Mouse (Mus musculus) midbrain, embryonic 11.5 days (tissue): ENCODE results near the gene Dach1. TPM values are rescaled to one million over a fixed set of nuclear protein-coding genes. Genes with fewer than 3 reads are reported as not detected.

ENCODE experiments used
- ATAC-seq: fragments of 200-750 bp; cut with Nextera tagmentation; 2 replicates; pipeline ENCODE4 v1.8.0; 2017; ENCODE audit warnings: moderate TSS enrichment, moderate library complexity; ENCODE audit not compliant: low FRiP score
- DNase-seq: peaks from one replicate; pipeline ENCODE4 v3.0.0; 2015; ENCODE audit warnings: low spot score; ENCODE audit errors: missing footprints
- H3K27ac ChIP-seq: fragments of 300-500 bp; sonication (generic); 2 replicates; pipeline ENCODE4 v1.5.1; 2014; ENCODE audit warnings: low read depth, low read length
- H3K27me3 ChIP-seq: fragments of 300-500 bp; sonication (generic); 2 replicates; pipeline ENCODE4 v1.6.1; 2014; ENCODE audit warnings: mild to moderate bottlenecking, low read length, moderate library complexity, mixed read lengths; ENCODE audit not compliant: control insufficient read depth, insufficient read depth
- H3K36me3 ChIP-seq: fragments of 300-500 bp; sonication (generic); 2 replicates; pipeline ENCODE4 v1.6.1; 2014; ENCODE audit warnings: mild to moderate bottlenecking, low read length, moderate library complexity, mixed read lengths; ENCODE audit not compliant: control insufficient read depth, insufficient read depth
- H3K4me1 ChIP-seq: fragments of 300-500 bp; sonication (generic); 2 replicates; pipeline ENCODE4 v1.6.1; 2014; ENCODE audit warnings: low read length; ENCODE audit not compliant: control insufficient read depth, insufficient read depth
- H3K4me2 ChIP-seq: fragments of 300-500 bp; sonication (generic); 2 replicates; pipeline ENCODE4 v1.6.1; 2014; ENCODE audit warnings: mild to moderate bottlenecking, moderate library complexity
- H3K4me3 ChIP-seq: fragments of 300-500 bp; sonication (generic); 2 replicates; pipeline ENCODE4 v1.5.1; 2014; ENCODE audit warnings: low read depth, low read length
- H3K9ac ChIP-seq: fragments of 300-500 bp; sonication (generic); 2 replicates; pipeline ENCODE4 v1.6.1; 2014; ENCODE audit warnings: low read length
- H3K9me3 ChIP-seq: fragments of 300-500 bp; sonication (generic); 2 replicates; pipeline ENCODE4 v1.6.1; 2016; ENCODE audit warnings: low read length; ENCODE audit not compliant: control insufficient read depth
- WGBS: fragments of 180-500 bp; shearing (Covaris S2); extraction: QIAGEN DNeasy Blood & Tissue Kit; methylation state at CpG from one replicate; pipeline ENCODE4 v1.1.7; 2014; 5-methylcytosine and 5-hydroxymethylcytosine counted together
- polyA plus RNA-seq: library from polyadenylated mRNA; unstranded; fragments of >200 nt; fragmentation: Nextera tagmentation; extraction: Ambion mirVana; gene quantifications from 2 replicates; pipeline ENCODE4 v1.2.1, GENCODE M21; 2014

Dach1 gene
- polyA plus RNA-seq, result 24.0 and 24.2 TPM in 2 replicates

DNA sequence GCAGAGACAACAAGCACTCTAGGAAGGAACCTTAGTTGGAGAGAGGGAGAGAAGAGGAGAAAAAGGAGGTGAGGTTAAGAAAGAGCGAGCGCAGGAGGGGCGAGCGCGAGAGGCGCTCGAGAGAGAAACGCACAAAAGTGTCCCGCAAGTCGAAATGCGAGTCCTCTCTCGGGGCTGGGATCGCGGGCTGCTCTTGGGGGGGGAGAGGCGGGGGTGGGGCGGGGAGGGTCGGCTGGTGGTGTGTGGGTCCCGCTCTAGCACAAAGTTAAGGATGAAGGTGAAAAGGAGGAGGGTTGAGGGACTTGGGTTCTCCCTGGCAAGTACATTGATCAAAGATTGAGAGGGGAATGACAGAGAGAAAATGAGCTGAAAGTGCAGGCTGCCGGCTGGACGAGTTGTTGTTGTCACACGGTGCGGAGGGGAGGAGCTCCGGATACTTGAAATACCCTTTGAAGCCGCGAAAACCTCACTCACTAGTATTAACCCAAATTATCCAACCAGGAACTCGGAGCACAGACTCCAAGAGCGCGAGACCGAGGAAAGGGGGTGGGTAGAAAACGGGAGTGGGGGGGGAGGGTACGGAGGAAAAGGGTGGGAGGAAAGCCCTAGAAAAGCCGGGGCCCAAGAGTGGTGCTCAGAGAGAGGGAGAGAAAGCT is at the start of gene Dach1:
TSS of gene Dach1 (minus strand) at position 345 of the 656 bp plus-strand sequence.
- H3K4me2 ChIP-seq, result peak within 1 kb of the TSS; percentile 60
- no peaks in the 10 kb centered on the region for H3K36me3 ChIP-seq
- WGBS, result under 1% methylated on average over 32 of the region's 32 CpGs
- peaks cover 15% of the 10 kb centered on the region for H3K4me1 ChIP-seq
- no peaks in the 10 kb centered on the region for H3K27me3 ChIP-seq
- H3K27ac ChIP-seq, result peak within 1 kb of the TSS; percentile 93
- ATAC-seq (peak; percentile 78), DNase-seq (peak; percentile 95)
- H3K9ac ChIP-seq, result peak within 1 kb of the TSS; percentile 95
- peak within 1 kb of the TSS; percentile 94 for H3K4me3 ChIP-seq
- no peaks in the 10 kb centered on the region for H3K9me3 ChIP-seq

DNA sequence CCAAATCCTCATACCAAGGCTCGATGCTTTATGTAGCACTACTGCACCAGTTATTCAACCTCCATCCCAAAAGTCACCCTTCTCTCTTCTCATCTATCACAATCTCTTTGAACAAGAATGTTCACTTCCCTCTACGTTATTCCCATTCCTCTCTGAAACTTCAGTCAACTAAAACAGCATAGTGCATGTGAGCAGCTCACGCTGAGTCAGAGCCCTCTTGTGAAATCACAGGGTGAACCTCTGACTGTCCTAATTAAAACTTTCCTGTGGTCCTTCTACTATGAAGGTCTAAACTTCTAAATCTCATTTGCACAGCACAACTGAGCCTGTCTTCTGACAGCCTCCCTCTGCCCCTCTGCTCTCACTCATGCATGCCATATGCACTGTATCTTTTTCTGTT is 30.5 kb upstream of the Dach1 start:
- no peak for DNase-seq
- Histone ChIP-seq H3K4me1 (no peaks in the 10 kb centered on the region), H3K9ac (no peak overlapping the region), H3K9me3 (no peaks in the 10 kb centered on the region), H3K36me3 (no peaks in the 10 kb centered on the region), H3K4me2 (no peak overlapping the region), H3K27me3 (no peaks in the 10 kb centered on the region), H3K4me3 (no peak overlapping the region), H3K27ac (no peak overlapping the region)
- whole genome bisulfite sequencing, result 97% methylated on average over 3 of the region's 3 CpGs
- no peak for ATAC-seq

DNA sequence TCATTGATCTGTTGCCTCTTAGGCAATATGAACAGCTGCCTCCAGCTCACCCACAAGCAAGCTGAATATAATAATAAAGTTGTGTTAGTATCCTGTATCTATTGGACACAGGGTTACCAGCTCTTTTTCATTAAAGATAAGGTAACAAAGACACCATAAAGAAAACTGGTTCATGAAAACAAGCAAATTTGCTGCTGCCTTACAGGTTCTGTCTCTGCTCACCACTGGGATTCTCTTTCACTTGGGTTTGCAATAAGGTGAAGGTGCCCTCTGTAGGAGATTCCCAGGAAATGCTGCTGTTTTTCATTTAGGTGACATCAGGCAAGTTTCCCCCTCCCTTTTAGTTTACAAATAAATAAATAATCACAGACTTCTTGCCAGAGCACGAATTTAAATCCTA is 12.0 kb upstream of the Dach1 start:
- Histone ChIP-seq H3K36me3 (no peaks in the 10 kb centered on the region), H3K27ac (no peak overlapping the region), H3K4me3 (no peak overlapping the region), H3K4me1 (peaks cover 2% of the 10 kb centered on the region; the same call in 1 of the 2 replicates), H3K9me3 (no peaks in the 10 kb centered on the region), H3K27me3 (no peaks in the 10 kb centered on the region), H3K9ac (no peak overlapping the region), H3K4me2 (no peak overlapping the region)
- DNase-seq (peak; percentile 86), ATAC-seq (peak; percentile 54)
- WGBS, result 5% methylated on average over 1 of the region's 1 CpGs

DNA sequence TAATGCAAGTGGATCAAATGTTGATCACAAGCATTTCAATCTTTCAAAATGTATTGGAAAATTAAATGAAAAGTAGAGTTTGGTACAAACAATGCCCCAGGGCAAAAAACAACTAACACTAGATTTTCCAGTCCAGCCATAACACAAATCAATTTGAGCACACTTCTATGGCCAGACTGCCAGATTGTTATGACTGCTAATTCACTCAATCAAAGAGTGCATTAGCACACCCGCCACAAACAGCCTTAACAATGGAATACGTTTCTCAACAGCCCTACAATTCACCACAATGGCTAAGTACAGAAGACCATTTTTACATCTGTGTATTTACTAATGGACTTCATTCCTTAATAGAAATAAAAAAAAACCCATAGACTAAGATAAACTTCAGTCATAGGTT is 4.3 kb upstream of the Dach1 start:
- Histone ChIP-seq H3K36me3 (no peaks in the 10 kb centered on the region), H3K4me2 (no peak overlapping the region), H3K4me1 (peaks cover 11% of the 10 kb centered on the region; the same call in 1 of the 2 replicates), H3K27ac (no peak overlapping the region), H3K27me3 (no peaks in the 10 kb centered on the region), H3K9ac (no peak overlapping the region), H3K9me3 (no peaks in the 10 kb centered on the region), H3K4me3 (no peak overlapping the region)
- no peak for ATAC-seq
- DNase-seq, result peak; percentile 75
- WGBS, result 29% methylated on average over 2 of the region's 2 CpGs

DNA sequence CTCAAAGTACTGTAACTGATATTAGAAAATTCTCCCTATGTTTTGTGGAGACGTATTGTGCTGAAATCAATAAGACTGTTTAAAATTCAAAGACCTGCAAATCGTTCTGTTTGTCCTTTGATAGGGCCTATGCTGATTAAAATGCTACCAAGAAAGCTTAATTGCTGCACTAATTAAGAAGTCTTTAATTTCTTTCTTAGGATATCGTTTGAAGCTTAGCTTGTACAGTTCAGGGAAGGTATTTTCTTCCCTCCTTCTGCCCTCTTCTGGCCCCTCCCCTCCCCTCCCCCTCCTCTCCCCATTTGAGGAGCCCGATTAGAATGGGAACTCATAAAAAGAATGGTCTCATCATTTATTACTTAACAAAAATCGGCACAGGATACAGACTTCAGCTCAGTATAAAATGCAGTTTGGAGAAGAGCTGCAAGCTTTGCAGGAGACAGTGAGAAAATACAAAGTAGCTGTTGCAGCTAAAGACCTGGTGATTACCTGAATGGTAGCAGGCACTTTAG is 2.9 kb upstream of the Dach1 start:
- Histone ChIP-seq H3K27ac (no peak overlapping the region), H3K4me2 (peak overlapping the region; percentile 27; the same call in 1 of the 2 replicates), H3K9ac (no peak overlapping the region), H3K4me1 (peaks cover 11% of the 10 kb centered on the region; the same call in 1 of the 2 replicates), H3K27me3 (no peaks in the 10 kb centered on the region), H3K36me3 (no peaks in the 10 kb centered on the region), H3K9me3 (no peaks in the 10 kb centered on the region), H3K4me3 (no peak overlapping the region)
- DNase-seq, result peak; percentile 83
- 7% methylated on average over 5 of the region's 5 CpGs for WGBS
- ATAC-seq, result no peak

DNA sequence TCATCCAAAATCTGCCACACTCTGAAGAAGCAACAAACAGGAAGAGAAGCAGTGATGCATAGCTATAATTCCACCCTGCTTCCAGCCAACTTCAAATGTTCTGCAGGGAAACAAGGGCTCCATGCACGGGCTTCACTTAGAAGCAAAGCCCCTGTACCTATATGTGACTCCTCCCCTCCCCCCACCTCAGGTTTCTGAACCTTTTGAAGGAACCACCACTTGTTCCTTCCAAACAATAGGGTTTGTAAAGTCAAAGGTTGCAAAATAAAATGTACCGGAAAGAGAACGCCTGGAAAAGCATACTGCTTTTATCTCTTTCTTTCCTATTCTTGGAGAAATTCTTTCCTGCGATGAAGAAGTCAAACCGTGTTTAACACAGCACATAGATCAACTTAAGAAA is 2.3 kb upstream of the Dach1 start:
- H3K27me3 ChIP-seq, result no peaks in the 10 kb centered on the region
- H3K9me3 ChIP-seq, result no peaks in the 10 kb centered on the region
- no peak overlapping the region for H3K27ac ChIP-seq
- ATAC-seq (no peak), DNase-seq (peak; percentile 85)
- H3K4me1 ChIP-seq, result peaks cover 11% of the 10 kb centered on the region; the same call in 1 of the 2 replicates
- H3K9ac ChIP-seq, result no peak overlapping the region
- H3K4me2 ChIP-seq, result peak overlapping the region; percentile 24
- 4% methylated on average over 5 of the region's 5 CpGs for WGBS
- H3K36me3 ChIP-seq, result no peaks in the 10 kb centered on the region
- H3K4me3 ChIP-seq, result 0 out of 2 replicates have a peak overlapping the region, but pooled peaks have one; percentile 1

DNA sequence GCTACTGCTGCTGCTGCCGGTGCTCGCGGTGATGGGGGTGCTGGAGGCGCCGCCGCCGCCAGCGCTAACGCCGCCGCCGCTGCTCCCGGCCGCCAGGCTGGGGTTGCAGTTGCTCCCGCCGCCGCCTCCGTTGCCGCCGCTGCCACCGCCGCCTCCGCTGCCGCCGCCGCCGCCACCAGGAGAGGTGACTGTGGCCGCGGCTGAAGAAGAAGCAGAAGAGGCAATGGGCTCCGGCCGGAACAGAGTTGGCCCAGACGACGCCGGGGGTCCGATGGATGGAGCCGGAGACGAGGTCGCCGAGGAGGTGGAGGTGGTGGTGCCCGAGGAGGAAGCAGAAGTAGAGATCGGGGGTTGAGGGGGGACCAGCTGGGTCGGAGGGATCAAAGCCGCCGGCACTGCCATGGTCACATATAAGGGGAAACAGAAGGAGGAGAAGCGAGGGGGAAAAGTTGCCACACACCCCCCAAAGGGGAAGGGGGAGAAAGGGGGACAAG is 610 bp downstream of the Dach1 start:
- peak; percentile 33 for ATAC-seq
- Histone ChIP-seq H3K27me3 (no peaks in the 10 kb centered on the region), H3K9ac (peak overlapping the region; percentile 95), H3K36me3 (no peaks in the 10 kb centered on the region), H3K4me2 (peak overlapping the region; percentile 60), H3K4me1 (peaks cover 19% of the 10 kb centered on the region), H3K27ac (peak overlapping the region; percentile 93), H3K4me3 (peak overlapping the region; percentile 94), H3K9me3 (no peaks in the 10 kb centered on the region)
- under 1% methylated on average over 45 of the region's 45 CpGs for WGBS
- DNase-seq, result peak; percentile 94

DNA sequence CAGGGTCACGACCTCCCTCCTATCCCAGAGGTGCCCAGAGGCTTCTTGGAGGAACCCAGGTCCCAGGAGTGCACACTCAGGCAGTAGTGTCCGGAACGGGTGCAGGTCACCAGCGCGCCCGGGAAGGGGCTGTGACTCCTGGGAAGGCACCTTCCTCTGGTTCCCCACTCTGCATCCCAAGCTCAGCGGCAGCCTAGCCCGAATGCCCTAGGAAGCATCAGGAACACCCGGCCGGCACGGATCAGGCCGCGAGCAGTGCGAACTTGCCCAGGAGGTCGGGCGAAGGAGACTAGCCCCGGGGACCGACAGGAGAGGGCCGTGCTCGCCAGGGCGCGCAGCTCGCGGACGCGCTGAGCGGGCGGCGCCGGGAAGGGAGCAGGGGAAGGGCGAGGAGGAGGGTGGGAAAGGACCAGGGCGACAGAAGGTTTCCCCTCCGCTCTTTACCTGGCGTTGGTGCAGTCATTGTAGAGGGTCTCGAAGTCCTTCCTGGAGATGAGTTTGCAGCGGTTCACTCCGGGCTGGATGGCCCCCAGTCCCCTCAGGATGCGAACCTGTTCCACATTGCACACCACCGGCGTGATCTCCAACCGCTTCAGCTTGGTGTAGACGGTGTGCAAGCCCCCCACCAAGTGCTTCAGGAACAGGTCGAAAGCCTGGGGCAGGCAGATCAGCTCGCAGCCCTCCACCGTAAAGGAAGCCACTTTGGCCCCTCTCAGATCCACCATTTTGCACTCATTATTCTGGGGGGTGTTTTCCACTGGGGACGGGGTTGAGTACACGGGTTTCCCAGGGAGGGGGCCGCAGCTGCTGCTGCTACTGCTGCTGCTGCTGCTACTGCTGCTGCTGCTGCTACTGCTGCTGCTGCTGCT is 1.3 kb downstream of the Dach1 start:
- peak overlapping the region; percentile 93 for H3K27ac ChIP-seq
- H3K9me3 ChIP-seq, result no peaks in the 10 kb centered on the region
- peak overlapping the region; percentile 95 for H3K9ac ChIP-seq
- peak overlapping the region; percentile 94 for H3K4me3 ChIP-seq
- H3K4me1 ChIP-seq, result peaks cover 19% of the 10 kb centered on the region
- peak overlapping the region; percentile 60 for H3K4me2 ChIP-seq
- whole genome bisulfite sequencing, result under 1% methylated on average over 48 of the region's 48 CpGs
- DNase-seq (peak; percentile 96), ATAC-seq (peak; percentile 62)
- no peaks in the 10 kb centered on the region for H3K27me3 ChIP-seq
- H3K36me3 ChIP-seq, result no peaks in the 10 kb centered on the region
